Mouse (Mus musculus) layer of hippocampus, postnatal 10 days (tissue): ENCODE data around the gene Gemin4. TPM values are rescaled to one million over a fixed set of nuclear protein-coding genes. Genes with fewer than 3 reads are reported as not detected.

Source experiments
- DNase-seq, 2 experiments: peaks; one replicate each; pipeline ENCODE4 v3.0.0; 2021; ENCODE audit warnings: low spot score in 2 of 2
- long read RNA-seq: library from polyadenylated mRNA; stranded (forward); transcript quantifications from one replicate; pipeline ENCODE4 v2.0.0, GENCODE M21; 2023
- total RNA-seq, 2 experiments: library from RNA; stranded (reverse); gene quantifications; 2 replicates each; pipeline ENCODE4 v1.2.3; 2021

Gemin4 gene
- total RNA-seq = 10 to 100 TPM; 11.5 to 11.6 TPM
- long read RNA-seq, transcript Gemin4-201 (2 exons, 3,540 nt) = major isoform, 8 of 10 reads
- long read RNA-seq, partial matches to known transcripts = 0 of 10 reads
- long read RNA-seq, other reads (novel, unspliced or antisense) = 2 of 10 reads

- DNase-seq = peak; percentile 96 to 97
Measured at GRCm38 (mm10) chr11:76217390-76217800, at the start of gene Gemin4, which contains the start of gene Dbil5. Gemin4 (minus strand) TSS chr11:76217664. Dbil5 (plus strand) TSS chr11:76217608.

GRCm38 (mm10) chr11:76262611-76263351 lies 45.3 kb upstream of the Gemin4 start:
- no peak for DNase-seq

- no peak for DNase-seq
Measured at GRCm38 (mm10) chr11:76261224-76261623, 43.8 kb upstream of the Gemin4 start.

GRCm38 (mm10) chr11:76260208-76261050 lies 43.0 kb upstream of the Gemin4 start:
- DNase-seq = no peak

- DNase-seq = no peak
Measured at GRCm38 (mm10) chr11:76258511-76258910, 41.0 kb upstream of the Gemin4 start.

GRCm38 (mm10) chr11:76257386-76257785 lies 39.9 kb upstream of the Gemin4 start:
- no peak for DNase-seq

GRCm38 (mm10) chr11:76256129-76256528 lies 38.7 kb upstream of the Gemin4 start:
- peak in 1 of 2 experiments; percentile 9 for DNase-seq

- DNase-seq = peak; percentile 32 to 35
Measured at GRCm38 (mm10) chr11:76255431-76256001, 38.1 kb upstream of the Gemin4 start.

GRCm38 (mm10) chr11:76253918-76254264 lies 36.4 kb upstream of the Gemin4 start:
- peak in 1 of 2 experiments; percentile 17 for DNase-seq

- peak; percentile 94 to 95 for DNase-seq
Measured at GRCm38 (mm10) chr11:76253145-76253917, 35.9 kb upstream of the Gemin4 start.

- DNase-seq = peak in 1 of 2 experiments; percentile 25
Measured at GRCm38 (mm10) chr11:76252036-76252435, 34.6 kb upstream of the Gemin4 start.

- no peak for DNase-seq
Measured at GRCm38 (mm10) chr11:76247239-76247638, 29.8 kb upstream of the Gemin4 start.

GRCm38 (mm10) chr11:76246439-76246838 lies 29.0 kb upstream of the Gemin4 start:
- no peak for DNase-seq

GRCm38 (mm10) chr11:76243811-76244546 lies 26.5 kb upstream of the Gemin4 start:
- no peak for DNase-seq

GRCm38 (mm10) chr11:76242901-76243810 lies 25.7 kb upstream of the Gemin4 start, which contains the start of the genes Mrm3 and Glod4:
Mrm3 (plus strand) TSS chr11:76243715.
Glod4 (minus strand) TSS chr11:76243725.
- DNase-seq = peak; percentile 94 to 96

- DNase-seq = no peak
Measured at GRCm38 (mm10) chr11:76239750-76240149, 22.3 kb upstream of the Gemin4 start.

- DNase-seq = no peak
Measured at GRCm38 (mm10) chr11:76236136-76236535, 18.7 kb upstream of the Gemin4 start.

GRCm38 (mm10) chr11:76225051-76225450 lies 7.6 kb upstream of the Gemin4 start:
- no peak for DNase-seq

- DNase-seq = no peak
Measured at GRCm38 (mm10) chr11:76224631-76225030, 7.2 kb upstream of the Gemin4 start.
